Mouse (Mus musculus): ENCODE measurements at regions not wholly inside any gene's neighbourhood (a gene's known extent, or its start where the extent isn't known, plus 50 kb on each side); places are given as distances from the start of the nearest gene placed in this dataset. TPM values are rescaled to one million over a fixed set of nuclear protein-coding genes. Genes with fewer than 3 reads are reported as not detected.
A peak's percentile ranks its signal among the peaks of the same experiment; 100 is the strongest.

DNA sequence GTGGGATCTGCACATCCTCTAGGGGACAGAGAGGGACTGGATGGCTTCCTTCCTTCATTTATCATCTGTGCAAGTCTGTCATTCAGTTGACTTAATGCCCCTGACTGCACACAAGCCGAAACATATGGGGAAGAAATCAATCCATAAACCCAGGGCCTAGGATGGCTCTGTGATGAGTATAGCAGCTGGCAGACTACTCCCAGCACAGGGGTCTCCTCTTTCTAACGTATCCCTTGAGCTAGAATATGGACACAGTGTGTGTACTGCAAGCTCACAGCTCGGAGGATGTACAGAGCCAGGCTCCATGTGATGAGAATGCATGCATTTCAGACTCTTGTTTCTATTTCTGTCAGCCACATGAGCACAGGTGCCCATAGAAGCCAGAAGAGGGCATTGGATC is 180.3 kb downstream of the Parn start:
- Histone ChIP-seq H3K27me3 (replicated peaks; ENCODE audit: control insufficient read depth, insufficient read depth, low read length) (no peaks in the 10 kb centered on the region), H3K36me3 (ENCODE audit: control insufficient read depth, insufficient read depth, low read length) (no peaks in the 10 kb centered on the region), H3K9me3 (ENCODE audit: control insufficient read depth, low read length) (no peaks in the 10 kb centered on the region), H3K4me2 (ENCODE audit: low read depth, low read length) (no peak overlapping the region), H3K9ac (ENCODE audit: low read depth, low read length) (no peak overlapping the region), H3K4me1 (ENCODE audit: control insufficient read depth, insufficient read depth, low read length) (no peaks in the 10 kb centered on the region), H3K27ac (replicated peaks; ENCODE audit: low read depth, low read length) (no peak overlapping the region), H3K4me3 (ENCODE audit: low read depth, low read length) (no peak overlapping the region)
- ATAC-seq (ENCODE audit: low read depth), result peak; percentile 44; the same call in 1 of the 2 replicates
- 48% methylated on average over 3 of the region's 3 CpGs for WGBS
- DNase-seq (ENCODE audit: low spot score), result peak; percentile 20

DNA sequence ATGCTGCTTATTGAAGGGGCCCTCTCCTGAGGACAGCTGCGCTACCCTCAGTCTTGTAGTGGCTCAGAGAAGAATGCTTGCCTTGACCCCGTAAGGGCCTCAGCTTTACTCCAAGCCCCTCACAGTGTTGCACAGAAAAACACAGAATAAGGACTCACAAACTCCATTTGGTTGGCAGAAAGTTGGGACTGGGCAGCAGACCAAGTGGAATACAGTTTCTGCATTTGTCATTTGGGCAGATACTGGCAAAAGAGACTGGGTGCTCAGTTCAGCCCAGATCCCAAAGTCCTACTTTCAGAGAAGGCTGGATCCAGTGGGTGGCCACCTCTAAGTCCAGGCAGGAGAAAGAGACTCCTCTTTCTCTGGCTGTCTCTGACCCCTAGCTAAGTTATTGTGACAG is 181.4 kb downstream of the Parn start:
- WGBS, result 82% methylated on average over 2 of the region's 2 CpGs
- Histone ChIP-seq H3K4me3 (ENCODE audit: low read depth, low read length) (no peak overlapping the region), H3K27ac (replicated peaks; ENCODE audit: low read depth, low read length) (no peak overlapping the region), H3K36me3 (ENCODE audit: control insufficient read depth, insufficient read depth, low read length) (no peaks in the 10 kb centered on the region), H3K9me3 (ENCODE audit: control insufficient read depth, low read length) (no peaks in the 10 kb centered on the region), H3K4me1 (ENCODE audit: control insufficient read depth, insufficient read depth, low read length) (no peaks in the 10 kb centered on the region), H3K27me3 (replicated peaks; ENCODE audit: control insufficient read depth, insufficient read depth, low read length) (no peaks in the 10 kb centered on the region), H3K9ac (ENCODE audit: low read depth, low read length) (no peak overlapping the region), H3K4me2 (ENCODE audit: low read depth, low read length) (no peak overlapping the region)
- ATAC-seq (ENCODE audit: low read depth) (no peak), DNase-seq (ENCODE audit: low spot score) (no peak)

- H3K4me1 ChIP-seq (ENCODE audit: control insufficient read depth, insufficient read depth, low read length), result no peaks in the 10 kb centered on the region
- ATAC-seq (ENCODE audit: low read depth), result no peak
- no peaks in the 10 kb centered on the region for H3K36me3 ChIP-seq (ENCODE audit: control insufficient read depth, insufficient read depth, low read length)
- H3K9ac ChIP-seq (ENCODE audit: low read depth, low read length), result no peak overlapping the region
- no peaks in the 10 kb centered on the region for H3K27me3 ChIP-seq (replicated peaks; ENCODE audit: control insufficient read depth, insufficient read depth, low read length)
- H3K9me3 ChIP-seq (ENCODE audit: control insufficient read depth, low read length), result no peaks in the 10 kb centered on the region
- WGBS, result 73% methylated on average over 3 of the region's 3 CpGs
- H3K4me3 ChIP-seq (ENCODE audit: low read depth, low read length), result no peak overlapping the region
- no peak overlapping the region for H3K4me2 ChIP-seq (ENCODE audit: low read depth, low read length)
- no peak overlapping the region for H3K27ac ChIP-seq (replicated peaks; ENCODE audit: low read depth, low read length)
- no peak for DNase-seq (ENCODE audit: low spot score)
Measured at GRCm38 (mm10) chr16:13480221-13480620, 187.7 kb downstream of the Parn start.

DNA sequence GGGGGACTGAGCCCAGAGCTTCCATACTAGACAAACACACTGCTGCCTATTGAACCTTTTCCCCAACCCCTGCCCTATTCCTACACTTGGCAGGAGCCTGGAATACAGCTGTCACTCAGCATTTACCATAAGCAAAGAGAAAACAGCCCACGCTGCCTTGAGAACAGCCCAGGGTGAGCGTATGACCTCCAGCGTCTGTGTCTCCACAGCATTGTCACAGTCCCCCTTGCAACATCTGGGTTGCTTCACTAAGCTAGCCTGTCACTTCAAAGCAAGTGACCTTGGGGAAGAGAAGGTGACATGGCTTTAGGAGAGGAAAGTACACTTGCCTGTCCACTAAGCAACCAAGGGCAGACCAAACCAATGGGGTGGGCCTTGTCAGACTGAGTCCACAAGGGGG is 191.3 kb downstream of the Parn start:
- no peaks in the 10 kb centered on the region for H3K27me3 ChIP-seq (replicated peaks; ENCODE audit: control insufficient read depth, insufficient read depth, low read length)
- H3K9ac ChIP-seq (ENCODE audit: low read depth, low read length), result no peak overlapping the region
- H3K27ac ChIP-seq (replicated peaks; ENCODE audit: low read depth, low read length), result no peak overlapping the region
- DNase-seq (ENCODE audit: low spot score) (no peak), ATAC-seq (ENCODE audit: low read depth) (no peak)
- 79% methylated on average over 3 of the region's 3 CpGs for WGBS
- no peaks in the 10 kb centered on the region for H3K4me1 ChIP-seq (ENCODE audit: control insufficient read depth, insufficient read depth, low read length)
- H3K9me3 ChIP-seq (ENCODE audit: control insufficient read depth, low read length), result no peaks in the 10 kb centered on the region
- H3K36me3 ChIP-seq (ENCODE audit: control insufficient read depth, insufficient read depth, low read length), result no peaks in the 10 kb centered on the region
- H3K4me2 ChIP-seq (ENCODE audit: low read depth, low read length), result no peak overlapping the region
- no peak overlapping the region for H3K4me3 ChIP-seq (ENCODE audit: low read depth, low read length)

GRCm38 (mm10) chr16:13474956-13475355 is 193.0 kb downstream of the Parn start:
- Histone ChIP-seq H3K27me3 (replicated peaks; ENCODE audit: control insufficient read depth, insufficient read depth, low read length) (no peaks in the 10 kb centered on the region), H3K27ac (replicated peaks; ENCODE audit: low read depth, low read length) (no peak overlapping the region), H3K4me1 (ENCODE audit: control insufficient read depth, insufficient read depth, low read length) (no peaks in the 10 kb centered on the region), H3K4me2 (ENCODE audit: low read depth, low read length) (no peak overlapping the region), H3K36me3 (ENCODE audit: control insufficient read depth, insufficient read depth, low read length) (no peaks in the 10 kb centered on the region), H3K9ac (ENCODE audit: low read depth, low read length) (no peak overlapping the region), H3K9me3 (ENCODE audit: control insufficient read depth, low read length) (no peaks in the 10 kb centered on the region), H3K4me3 (ENCODE audit: low read depth, low read length) (no peak overlapping the region)
- ATAC-seq (ENCODE audit: low read depth), result no peak
- WGBS, result 78% methylated on average over 3 of the region's 3 CpGs
- no peak for DNase-seq (ENCODE audit: low spot score)

DNA sequence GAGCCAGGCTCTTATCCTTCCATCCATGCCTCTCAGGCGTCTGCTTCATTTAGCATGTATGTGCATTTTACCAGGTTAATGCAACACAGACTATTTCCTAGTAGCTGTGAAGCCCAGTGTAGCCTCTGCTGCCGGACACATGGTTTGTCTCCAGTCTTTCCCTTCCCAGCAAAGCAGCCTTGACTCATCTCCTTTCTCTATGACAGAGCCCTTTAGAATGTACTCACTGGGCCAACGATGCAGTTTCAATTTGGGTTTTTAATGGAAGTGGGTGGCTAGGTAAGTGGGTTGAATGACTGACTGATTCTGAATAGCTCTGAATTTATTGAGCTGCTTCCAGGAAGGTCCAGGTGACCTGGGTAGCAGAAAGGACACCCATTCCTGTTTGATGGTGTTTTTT is 193.7 kb downstream of the Parn start:
- Histone ChIP-seq H3K4me3 (ENCODE audit: low read depth, low read length) (no peak overlapping the region), H3K4me2 (ENCODE audit: low read depth, low read length) (no peak overlapping the region), H3K4me1 (ENCODE audit: control insufficient read depth, insufficient read depth, low read length) (no peaks in the 10 kb centered on the region), H3K27ac (replicated peaks; ENCODE audit: low read depth, low read length) (no peak overlapping the region), H3K9ac (ENCODE audit: low read depth, low read length) (no peak overlapping the region), H3K27me3 (replicated peaks; ENCODE audit: control insufficient read depth, insufficient read depth, low read length) (no peaks in the 10 kb centered on the region), H3K9me3 (ENCODE audit: control insufficient read depth, low read length) (no peaks in the 10 kb centered on the region), H3K36me3 (ENCODE audit: control insufficient read depth, insufficient read depth, low read length) (no peaks in the 10 kb centered on the region)
- ATAC-seq (ENCODE audit: low read depth) (no peak), DNase-seq (ENCODE audit: low spot score) (no peak)
- WGBS, result 76% methylated on average over 3 of the region's 3 CpGs

DNA sequence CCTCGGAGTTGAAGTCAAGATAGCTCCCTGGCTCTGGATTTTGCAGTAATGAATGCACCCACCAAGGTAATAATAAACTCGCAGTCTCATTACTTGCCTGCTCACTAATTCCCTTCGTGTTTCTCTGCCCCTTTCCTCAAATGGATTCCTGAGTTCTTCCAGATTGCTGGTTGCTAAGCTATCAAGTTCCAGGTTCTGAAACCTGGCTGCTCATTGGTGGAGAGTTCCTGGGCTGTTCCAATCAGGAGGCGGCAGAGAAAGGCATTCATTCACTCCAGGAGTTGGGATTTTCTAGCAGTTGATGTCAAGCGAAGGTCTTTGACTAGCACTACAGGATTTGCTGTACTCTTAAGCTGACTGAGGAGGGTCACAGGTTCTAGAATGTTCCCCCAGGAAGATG is 200.8 kb downstream of the Parn start:
- ATAC-seq (ENCODE audit: low read depth) (peak; percentile 81), DNase-seq (ENCODE audit: low spot score) (peak; percentile 69)
- no peak overlapping the region for H3K4me2 ChIP-seq (ENCODE audit: low read depth, low read length)
- no peaks in the 10 kb centered on the region for H3K36me3 ChIP-seq (ENCODE audit: control insufficient read depth, insufficient read depth, low read length)
- no peaks in the 10 kb centered on the region for H3K27me3 ChIP-seq (replicated peaks; ENCODE audit: control insufficient read depth, insufficient read depth, low read length)
- no peaks in the 10 kb centered on the region for H3K9me3 ChIP-seq (ENCODE audit: control insufficient read depth, low read length)
- no peak overlapping the region for H3K4me3 ChIP-seq (ENCODE audit: low read depth, low read length)
- WGBS, result 24% methylated on average over 5 of the region's 5 CpGs
- no peak overlapping the region for H3K9ac ChIP-seq (ENCODE audit: low read depth, low read length)
- peaks cover 18% of the 10 kb centered on the region for H3K4me1 ChIP-seq (ENCODE audit: control insufficient read depth, insufficient read depth, low read length)
- H3K27ac ChIP-seq (replicated peaks; ENCODE audit: low read depth, low read length), result no peak overlapping the region

Small RNAs in the stretch of these regions (microRNA-seq; reads per million reads assigned to microRNA genes)
- gene Mir6365 (ENCODE audit: borderline number of aligned reads), result not detected

Measured in embryonic facial prominence, embryonic 14.5 days (tissue).